Mouse (Mus musculus): ENCODE measurements around the gene 4921517D22Rik. TPM values are rescaled to one million over a fixed set of nuclear protein-coding genes. Genes with fewer than 3 reads are reported as not detected.
A peak's percentile ranks its signal among the peaks of the same experiment; 100 is the strongest.
"Not testable (repeated sequence)": the region's sequence is repeated elsewhere in the genome, so short reads cannot be mapped to it uniquely, and the experiment has no call there.

Gene 4921517D22Rik
- total RNA-seq (2021), result not detected
- long read RNA-seq, experiment 1, result 0 reads
- long read RNA-seq, experiment 2, result 0 reads

DNA sequence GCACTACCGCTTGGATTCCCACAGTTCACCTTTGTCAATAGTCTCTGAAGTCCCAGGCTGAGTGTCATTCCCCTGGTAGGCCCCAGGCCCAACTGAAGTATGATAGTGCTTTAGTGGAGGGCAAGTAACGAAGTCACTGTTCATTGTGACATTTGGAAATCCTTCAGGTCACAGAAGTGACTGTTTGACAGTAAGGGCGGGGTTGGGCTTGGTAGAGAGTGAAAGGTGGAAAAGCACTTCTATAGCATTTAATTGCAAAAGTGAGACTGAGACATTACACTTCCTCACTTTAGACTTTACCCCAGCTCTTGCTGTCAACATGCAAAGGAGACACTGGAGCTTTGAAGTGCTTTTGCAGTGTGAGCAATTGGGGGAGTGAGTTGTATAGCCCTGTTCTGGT, at the start of gene 4921517D22Rik:
Gene 4921517D22Rik, minus strand, starts transcription at position 101 of the 400 bp plus-strand sequence.
- DNase-seq, result no peak

DNA sequence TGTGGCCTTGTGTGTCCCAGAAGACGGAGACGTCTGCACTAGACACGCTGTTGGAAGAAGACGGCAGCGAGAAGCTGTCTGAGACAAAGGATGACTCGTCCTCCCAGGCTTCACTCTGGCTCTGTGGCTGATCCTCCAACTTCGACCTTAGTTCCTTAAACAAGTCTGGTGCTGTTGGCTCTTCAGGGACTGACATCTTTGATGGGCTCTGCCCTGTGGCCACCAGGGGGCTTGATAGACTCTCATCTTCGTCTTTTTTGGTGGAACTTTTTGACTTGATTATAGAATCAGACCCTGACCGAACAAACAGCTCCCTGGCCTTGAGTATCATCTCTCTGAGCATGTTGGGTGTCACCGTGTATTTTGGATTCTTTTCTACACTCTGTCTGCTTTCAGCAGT, 47.8 kb upstream of the 4921517D22Rik start:
- DNase-seq, result no peak

DNA sequence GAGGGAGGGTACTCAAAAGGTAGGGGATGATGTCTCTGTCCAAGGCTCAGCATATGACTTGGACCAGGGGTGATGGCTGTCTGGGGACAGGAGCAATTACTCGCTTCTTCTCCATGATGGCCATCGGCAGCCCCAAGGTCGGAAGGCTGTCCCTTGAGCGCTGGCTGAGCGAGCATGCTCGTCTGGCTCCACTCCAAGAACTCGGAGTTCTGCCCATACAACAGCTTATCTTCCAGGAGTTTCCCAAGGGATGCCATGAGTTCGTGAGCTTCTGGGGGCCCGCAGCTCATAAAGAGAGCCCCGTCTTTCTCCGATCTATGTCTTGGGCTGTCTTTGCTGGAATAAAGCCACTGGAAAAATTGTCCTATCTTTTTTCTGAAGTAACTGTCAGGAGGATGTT, 47.2 kb upstream of the 4921517D22Rik start:
- DNase-seq, result peak; percentile 71 to 87

DNA sequence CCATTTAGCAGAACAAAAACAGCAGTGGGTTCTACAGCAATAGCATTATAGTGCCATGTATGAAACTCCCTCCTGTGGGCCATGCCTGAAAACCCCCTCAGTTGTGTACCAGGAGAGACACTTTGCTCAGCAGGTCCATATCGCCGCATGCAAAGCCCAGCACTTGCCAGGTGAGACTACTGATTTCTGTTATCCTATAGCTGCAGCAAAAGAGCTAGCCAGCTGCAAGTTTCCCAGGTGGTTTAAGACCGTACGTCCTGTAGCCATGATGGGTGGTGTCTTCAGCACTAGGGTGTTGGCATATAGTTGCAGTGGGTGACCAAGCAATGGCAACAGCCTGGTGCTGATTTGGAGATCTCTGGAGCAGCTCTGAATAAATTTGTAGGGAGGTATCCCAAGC, 45.5 kb upstream of the 4921517D22Rik start:
- no peak for DNase-seq

DNA sequence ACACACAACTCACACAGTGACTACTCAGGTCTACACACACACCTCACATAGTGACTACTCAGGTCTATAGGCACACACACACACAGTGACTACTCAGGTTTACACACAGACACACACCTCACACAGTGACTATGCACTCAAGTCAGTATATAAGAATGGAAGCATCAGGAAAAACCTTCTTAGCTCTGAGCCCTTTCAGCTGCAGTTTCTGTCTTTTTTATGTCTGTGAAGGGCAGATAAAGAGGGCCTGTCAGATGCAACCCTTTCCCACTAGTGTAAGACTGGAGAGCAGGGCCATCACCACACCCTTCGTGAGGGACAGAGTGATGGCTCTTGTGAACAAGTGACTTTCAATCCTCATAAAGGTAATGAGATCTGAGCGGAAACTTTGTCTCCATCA, 44.5 kb upstream of the 4921517D22Rik start:
- DNase-seq, result no peak

DNA sequence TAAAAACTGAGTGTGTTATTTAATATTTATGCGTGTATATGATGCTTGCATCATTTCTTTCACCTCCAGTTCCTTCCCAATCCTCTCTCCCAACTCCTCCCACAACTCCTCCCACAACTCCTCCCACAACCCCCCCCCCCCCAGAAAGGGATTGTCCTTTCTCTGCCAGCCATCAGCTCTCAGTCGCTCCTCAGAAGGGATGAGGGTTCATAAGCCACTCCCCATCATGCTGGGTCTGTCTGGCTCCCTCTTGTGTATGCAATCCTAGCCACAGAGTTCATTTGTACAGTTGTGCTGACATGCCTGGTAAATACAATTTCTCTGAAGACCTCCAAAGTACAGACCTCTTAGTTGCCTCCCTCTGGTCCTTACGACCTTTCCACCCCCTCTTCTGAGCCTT, 41.3 kb upstream of the 4921517D22Rik start:
- no peak for DNase-seq

DNA sequence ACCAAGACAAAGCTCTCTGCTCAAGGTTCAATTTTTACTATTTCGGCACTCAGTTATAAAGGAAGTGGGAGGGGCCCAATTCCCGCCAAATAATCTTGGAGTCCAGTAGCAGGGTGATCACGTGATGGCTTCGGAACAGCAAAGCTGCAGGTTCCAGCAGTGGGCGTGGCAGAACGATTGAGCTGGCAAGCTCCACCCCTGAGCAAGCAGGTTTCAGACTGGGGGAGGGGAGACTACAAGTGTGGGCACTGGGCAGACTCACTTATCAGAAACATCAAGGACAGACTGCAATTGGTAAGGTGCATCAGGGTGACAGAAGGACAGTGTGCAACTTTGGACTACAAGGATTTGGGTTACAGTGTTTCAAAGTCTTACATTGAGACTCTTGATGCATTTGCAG, 40.4 kb upstream of the 4921517D22Rik start:
- DNase-seq, result not testable (repeated sequence)

DNA sequence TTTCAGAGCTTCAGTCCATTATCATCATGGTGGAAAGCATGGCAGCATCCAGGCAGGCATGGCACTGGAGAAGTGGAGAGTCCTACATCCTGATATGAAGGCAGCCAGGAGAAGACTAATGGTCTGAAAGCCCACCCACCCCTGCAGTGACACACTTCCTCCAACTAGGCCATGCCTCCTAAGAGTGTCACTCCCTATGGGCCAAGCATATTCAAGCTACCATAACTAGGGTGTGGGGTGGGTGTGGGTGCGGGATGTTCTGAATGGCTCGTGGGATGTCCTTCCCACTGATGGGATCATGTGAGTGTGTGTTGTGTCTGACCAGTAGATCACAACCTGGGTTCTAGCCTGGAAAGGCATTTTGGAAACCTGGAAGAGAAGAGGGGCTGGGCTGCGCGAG, 40.0 kb upstream of the 4921517D22Rik start:
- DNase-seq, result no peak

DNA sequence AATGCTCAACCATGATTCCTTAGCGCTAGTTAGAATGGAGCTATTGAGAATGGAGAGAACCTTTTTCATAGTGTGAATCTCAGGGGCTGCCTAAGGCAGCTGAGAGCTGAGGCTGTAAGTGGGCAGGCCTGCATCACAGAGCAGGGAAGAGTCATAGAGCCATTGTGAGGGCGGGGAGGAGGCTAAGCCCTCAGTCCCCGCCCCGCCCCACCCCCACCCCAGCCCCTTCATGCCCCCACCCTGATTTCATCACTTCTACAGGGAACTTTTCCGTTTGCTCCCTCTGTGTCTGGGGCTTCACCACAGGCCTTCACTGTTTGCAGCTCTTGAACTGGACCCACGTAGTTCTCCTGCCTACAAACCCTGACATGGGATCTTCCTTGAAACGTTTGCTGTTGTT, 37.7 kb upstream of the 4921517D22Rik start, which contains the start of gene Spata31d1d:
Gene Spata31d1d, minus strand, starts transcription at position 101 of the 400 bp plus-strand sequence.
- DNase-seq, result no peak

DNA sequence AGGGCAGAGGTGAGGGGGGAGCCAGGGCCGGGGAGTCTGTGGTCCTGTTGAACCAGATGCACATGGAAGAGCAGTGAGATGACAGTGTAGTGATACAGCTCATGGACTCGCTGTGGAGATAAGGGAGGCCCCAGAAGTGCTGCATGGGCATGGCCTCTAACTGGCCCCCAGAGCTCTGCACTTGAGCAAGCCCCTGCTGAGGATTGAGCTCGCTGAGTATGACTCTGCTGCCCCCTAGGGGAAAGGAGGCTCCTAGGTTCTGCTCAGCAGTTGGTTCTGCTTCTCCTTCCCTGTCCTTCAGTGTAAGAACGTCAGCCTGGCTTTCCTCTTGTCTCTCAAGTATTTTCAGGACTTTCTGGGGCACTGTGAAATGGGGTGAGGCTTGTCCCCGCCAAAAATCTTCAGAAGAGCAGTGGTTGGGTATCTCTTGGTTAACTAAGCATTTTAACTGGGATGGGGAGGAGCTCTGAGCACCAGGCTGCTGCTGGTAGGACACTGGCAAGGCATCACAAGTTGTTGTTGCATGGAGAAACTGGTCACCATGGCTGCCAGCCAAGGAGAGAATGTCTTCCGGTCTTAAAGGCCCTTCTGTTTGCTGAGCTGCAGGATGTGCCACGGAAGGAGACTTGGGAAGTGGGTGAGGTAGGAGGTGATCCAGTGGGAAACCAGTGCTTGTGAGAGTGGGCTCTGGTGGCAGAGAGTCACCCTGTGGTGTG, 34.6 kb upstream of the 4921517D22Rik start:
- DNase-seq, result peak; percentile 69 to 86

DNA sequence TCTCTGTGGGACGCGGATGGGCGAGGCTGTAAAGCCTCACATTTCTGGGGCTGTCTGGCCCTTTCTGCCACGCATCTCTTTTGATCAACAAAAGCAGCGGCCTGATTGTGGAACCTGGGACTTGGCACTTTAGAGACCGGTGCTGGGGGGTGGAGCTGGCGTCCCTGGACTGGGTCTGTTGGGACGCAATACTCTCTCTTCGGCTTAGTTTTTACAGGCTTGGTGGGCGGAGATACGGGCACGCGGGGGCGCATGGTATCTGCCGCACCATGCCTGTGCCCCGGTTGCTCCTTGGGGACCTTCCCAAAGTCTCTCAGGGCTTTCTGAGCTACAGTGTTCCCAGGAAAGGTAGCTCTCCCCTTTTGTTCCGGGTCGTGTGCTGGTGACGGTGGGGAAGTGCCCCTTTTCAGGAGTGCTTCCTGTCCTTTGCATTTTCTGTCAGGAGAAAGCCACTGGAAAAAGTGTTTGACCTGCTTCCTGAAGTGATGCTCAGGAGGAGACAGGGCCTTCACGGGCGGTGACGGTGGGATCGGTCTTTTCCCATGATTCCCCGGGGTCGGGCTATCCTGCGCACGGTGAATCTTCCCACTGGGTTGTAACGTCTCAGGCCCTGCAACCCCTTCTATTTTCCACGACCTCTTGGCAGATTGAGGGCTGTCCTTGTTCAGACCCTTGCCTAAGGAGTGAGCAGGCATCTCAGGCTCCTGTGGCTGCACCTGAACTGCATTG, 32.4 kb upstream of the 4921517D22Rik start:
- DNase-seq, result no peak

DNA sequence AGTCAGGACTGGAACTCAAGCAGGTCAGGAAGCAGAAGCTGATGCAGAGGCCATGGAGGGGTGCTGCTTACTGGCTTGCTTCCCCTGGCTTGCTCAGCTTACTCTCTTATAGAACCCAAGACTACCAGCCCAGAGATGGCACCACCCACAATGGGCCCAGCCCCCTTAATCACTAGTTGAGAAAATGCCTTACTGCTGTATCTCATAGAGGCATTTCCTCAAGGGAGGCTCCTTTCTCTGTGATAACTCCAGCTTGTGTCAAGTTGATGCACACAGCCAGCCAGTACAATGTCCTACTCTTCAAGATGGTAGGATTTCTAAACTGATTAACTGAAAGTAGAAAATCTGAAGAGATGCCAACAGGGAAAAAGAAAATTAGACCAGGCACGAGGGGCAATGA, 28.2 kb upstream of the 4921517D22Rik start:
- not testable (repeated sequence) for DNase-seq

DNA sequence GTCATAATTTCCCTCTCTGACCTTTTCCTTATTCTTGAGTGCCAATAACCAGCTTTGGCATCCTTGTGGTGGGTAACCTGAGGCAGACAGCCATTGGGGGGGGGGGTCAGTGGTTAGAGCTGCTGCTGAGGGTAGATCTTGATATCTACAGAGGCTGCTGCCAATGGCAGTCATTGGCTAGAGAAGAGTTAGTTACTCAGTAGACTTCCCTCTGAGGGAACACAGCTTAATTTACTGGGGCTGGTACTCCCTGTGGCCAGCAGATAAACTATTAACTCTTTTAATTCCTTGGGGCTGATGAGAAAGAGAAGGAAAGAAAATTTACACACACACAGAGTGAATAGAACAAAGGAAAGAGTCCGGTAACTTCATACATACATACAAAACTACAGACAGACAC, 25.6 kb upstream of the 4921517D22Rik start:
- DNase-seq, result no peak

DNA sequence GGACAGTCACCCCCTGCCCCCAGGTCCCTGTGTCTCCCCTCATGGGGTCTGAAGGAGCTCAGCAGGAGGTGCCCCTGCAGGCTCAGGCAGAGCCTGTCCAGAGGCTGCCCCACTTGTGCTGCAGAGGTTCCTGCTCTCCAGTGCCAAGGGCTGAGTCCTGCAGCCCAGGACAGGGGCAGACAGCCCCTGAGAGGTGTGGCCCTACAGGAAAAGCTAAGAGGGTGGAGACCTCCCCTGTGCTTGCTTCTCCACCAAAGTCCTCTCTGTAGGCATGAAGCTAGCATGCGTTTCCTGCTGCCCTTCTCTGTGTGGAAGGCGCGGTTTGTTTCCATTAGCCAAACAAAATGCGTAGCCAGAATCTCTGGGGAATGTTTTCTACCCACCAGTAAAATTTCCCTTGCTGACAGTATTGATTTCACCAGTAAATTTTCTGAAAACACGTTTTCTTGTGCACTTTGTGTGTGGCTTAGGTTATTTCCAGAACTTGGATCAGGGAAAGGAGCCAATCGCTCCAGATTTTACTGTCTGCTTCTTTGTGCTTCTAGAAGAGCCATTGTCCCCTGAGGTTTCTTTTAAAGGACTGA, 25.0 kb upstream of the 4921517D22Rik start:
- DNase-seq, result not testable (repeated sequence)

DNA sequence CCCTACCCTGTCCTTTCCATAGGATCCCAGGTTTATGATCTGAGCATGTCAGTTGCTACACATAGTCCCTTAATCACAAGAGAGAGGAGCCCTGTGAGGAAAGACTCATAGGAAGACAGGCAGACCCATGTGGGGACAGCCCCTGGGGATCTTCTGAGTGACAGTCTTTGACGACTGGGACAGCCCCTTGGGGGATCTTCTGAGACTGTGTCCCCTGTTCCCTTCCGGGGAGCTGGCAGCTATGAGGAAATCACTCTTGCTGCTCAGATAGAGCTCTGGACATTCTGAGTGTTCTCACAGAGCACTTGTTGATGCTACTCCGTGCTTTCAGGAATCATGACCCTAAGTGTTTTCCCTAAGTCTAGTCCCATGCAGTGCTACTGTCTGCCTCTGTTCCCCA, 19.8 kb upstream of the 4921517D22Rik start:
- no peak for DNase-seq

DNA sequence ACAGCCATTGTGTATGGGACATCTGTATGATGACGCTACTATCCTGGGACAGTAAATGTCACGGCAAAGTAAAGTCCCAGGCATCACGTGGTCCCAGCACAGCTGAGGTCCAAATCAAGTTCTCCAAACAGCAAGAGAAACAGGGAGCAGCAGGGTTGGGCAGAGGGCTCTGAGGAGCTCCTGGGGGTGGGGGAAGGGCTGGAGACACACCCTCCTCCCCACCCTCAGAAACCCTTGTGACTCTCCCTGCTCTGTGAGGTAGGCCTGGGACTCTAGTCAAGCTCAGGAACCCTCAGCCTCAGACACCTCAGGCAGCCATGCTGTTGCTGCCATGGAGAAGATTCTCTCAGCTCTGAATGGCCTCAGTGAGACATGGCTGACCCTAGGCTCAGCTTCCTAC, 18.1 kb upstream of the 4921517D22Rik start, which contains the start of gene Spata31d1b:
Gene Spata31d1b, plus strand, starts transcription at position 301 of the 400 bp plus-strand sequence.
- not testable (repeated sequence) for DNase-seq

DNA sequence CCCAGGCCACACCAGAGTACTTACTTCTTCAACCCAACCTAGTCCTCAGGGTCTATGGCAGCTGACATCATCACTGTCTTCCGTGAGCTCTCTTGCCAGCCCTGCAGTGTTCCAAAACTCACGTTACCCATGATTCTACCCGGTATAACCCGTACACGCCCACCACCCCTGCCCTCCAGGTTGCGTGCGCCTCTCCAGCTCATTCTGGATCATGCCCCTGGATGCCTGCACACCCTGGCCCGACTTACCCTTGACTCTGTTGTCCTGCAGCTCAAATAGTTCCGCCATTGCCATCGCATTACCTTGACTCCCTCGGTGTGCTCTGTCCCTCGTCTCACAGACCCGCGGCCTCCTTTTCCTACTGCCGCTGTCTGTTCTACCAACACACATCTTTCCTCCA, 16.3 kb upstream of the 4921517D22Rik start, which contains the start of gene Spata31d1a:
Gene Spata31d1a, minus strand, starts transcription at position 101 of the 400 bp plus-strand sequence.
- DNase-seq, result no peak

DNA sequence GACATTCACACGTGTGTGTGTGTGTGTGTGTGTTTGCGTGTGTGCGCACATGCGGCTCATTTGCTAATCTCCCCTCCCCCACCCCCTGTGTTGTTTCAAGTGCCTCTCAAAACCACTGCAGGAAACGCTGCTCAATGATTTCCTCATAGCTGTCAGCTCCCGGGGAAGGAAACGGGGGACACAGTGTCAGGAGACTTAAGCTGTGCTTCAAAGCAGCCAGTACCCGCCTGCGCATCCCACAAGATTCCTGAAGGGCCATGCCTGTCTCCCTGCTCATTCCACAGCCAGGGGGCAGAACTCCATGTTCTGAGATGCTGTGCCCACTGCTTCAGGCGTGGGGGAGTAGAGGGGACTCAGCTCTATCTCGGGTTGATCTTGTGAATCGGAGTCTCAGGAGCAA, 10.7 kb upstream of the 4921517D22Rik start:
- peak in 1 of 2 experiments; percentile 14 for DNase-seq

DNA sequence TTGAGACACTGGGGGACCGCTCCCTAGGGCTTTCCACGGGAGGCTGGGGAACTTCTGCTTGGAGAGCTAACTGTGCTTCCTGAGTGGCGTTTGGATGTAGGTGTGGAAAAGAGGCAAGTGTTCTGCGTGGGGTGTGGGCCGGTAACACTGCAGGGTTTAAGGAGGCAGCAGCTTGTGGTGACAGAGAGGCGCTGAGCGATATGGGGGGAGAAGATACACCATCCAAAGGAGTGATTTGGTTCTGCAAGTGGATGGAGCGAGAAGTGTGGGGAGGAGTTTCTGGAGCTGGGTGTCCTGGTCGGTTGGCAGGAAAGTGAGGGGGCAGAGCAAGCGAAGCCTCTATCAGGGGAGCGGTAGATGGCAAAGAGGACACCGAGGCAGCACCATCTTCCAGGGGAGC, 9.6 kb upstream of the 4921517D22Rik start:
- no peak for DNase-seq

DNA sequence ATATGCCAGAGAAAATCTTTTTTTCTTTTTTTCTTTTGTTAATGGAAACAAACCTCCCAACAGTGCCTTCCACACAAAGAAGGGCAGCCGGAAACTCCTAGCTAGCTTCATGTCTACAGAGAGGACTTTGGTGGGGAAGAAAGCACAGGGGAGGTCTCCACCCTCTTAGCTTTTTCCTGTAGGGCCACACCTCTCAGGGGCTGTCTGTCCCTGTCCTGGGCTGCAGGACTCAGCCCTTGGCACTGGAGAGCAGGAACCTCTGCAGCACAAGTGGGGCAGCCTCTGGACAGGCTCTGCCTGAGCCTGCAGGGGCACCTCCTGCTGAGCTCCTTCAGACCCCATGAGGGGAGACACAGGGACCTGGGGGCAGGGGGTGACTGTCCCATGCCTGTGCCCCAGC, 6.2 kb upstream of the 4921517D22Rik start:
- DNase-seq, result not testable (repeated sequence)

DNA sequence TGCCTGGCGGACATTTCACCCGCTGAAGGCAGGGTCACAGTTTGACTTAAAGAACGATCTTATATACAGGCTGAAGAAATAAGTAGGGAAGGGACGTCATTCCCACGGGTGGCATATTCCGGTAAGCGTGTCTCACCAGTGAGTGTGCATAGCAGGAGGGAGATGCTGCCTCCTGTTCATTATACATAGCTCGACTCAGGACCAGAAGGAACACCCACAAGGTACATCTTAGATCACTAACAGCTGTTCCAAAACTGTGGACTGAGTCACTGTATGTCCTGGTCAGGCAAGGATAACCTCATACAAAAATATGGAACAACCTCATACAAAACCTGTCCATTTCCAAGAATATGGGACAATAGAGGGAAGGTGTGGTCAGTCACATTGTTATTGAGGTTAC, 5.2 kb upstream of the 4921517D22Rik start:
- no peak for DNase-seq

DNA sequence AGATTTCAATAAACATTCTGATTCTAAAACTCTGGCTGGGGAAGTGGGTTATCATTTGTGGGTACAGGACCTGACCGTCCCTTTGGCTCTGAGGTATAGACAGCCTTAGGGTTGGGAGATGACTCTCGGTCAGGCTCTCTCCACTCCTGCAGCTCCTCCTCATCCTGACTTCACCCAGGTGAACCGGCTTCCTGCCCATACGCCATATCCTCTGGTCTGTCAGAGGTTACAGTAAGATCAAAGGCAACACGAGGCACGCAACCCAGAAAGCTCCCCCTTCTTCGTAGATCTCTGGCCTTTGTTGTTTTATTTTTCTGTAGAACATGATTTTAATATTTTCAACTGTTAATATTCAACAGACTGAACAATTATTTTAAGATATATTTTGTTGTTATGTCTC, 1.9 kb upstream of the 4921517D22Rik start:
- DNase-seq, result no peak

DNA sequence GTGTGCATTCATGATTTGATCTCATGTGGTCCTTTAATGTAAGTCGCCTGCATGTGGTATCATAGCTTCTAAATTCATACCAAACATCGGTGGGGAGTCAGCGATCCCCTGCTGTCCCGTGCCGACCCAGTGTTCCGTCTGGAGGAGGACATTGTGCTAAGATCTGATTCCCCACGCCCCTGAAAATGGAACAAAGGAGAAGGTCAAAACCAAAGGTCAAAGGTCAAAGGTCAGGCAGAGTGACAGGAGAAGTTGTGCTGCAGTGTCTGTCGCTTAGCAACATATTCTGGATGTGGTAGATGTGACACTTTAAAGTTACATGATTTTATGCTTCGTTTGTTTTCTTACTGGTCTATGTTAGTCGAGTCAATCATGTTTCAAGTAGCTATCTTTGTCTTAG, 2.4 kb downstream of the 4921517D22Rik start:
- no peak for DNase-seq
